Mouse (Mus musculus) kidney, embryonic 14.5 days (tissue): ENCODE results near the gene Fry. TPM values are rescaled to one million over a fixed set of nuclear protein-coding genes. Genes with fewer than 3 reads are reported as not detected.

Experiments used
- ATAC-seq: fragments of 200-750 bp; cut with Nextera tagmentation; 2 replicates; pipeline ENCODE4 v1.8.0; 2017; ENCODE audit warnings: moderate number of reproducible peaks, mild to moderate bottlenecking, moderate TSS enrichment, moderate library complexity; ENCODE audit not compliant: low FRiP score, low TSS enrichment
- H3K27ac ChIP-seq: fragments of 300-500 bp; sonication (generic); 2 replicates; pipeline ENCODE4 v1.5.1; 2014; ENCODE audit warnings: low read depth, mild to moderate bottlenecking, low read length, moderate library complexity, mixed read lengths
- H3K27me3 ChIP-seq: fragments of 300-500 bp; sonication (generic); 2 replicates; pipeline ENCODE4 v1.6.1; 2014; ENCODE audit warnings: mild to moderate bottlenecking, low read length; ENCODE audit not compliant: control insufficient read depth, insufficient read depth
- H3K36me3 ChIP-seq: fragments of 300-500 bp; sonication (generic); 2 replicates; pipeline ENCODE4 v1.6.1; 2014; ENCODE audit warnings: low read length, mixed read lengths; ENCODE audit not compliant: control insufficient read depth, insufficient read depth
- H3K4me1 ChIP-seq: fragments of 300-500 bp; sonication (generic); 2 replicates; pipeline ENCODE4 v1.6.1; 2014; ENCODE audit warnings: low read length, mixed read lengths; ENCODE audit not compliant: control insufficient read depth, insufficient read depth
- H3K4me2 ChIP-seq: fragments of 300-500 bp; sonication (generic); replicated peaks from 2 replicates; pipeline ENCODE4 v1.6.1; 2014; ENCODE audit warnings: low read depth, mild to moderate bottlenecking, low read length
- H3K4me3 ChIP-seq: fragments of 300-500 bp; sonication (generic); 2 replicates; pipeline ENCODE4 v1.5.1; 2014; ENCODE audit warnings: mild to moderate bottlenecking, low read length
- H3K9ac ChIP-seq: fragments of 300-500 bp; sonication (generic); 2 replicates; pipeline ENCODE4 v1.6.1; 2014; ENCODE audit warnings: low read depth, mild to moderate bottlenecking, low read length, moderate library complexity
- H3K9me3 ChIP-seq: fragments of 300-500 bp; sonication (generic); 2 replicates; pipeline ENCODE4 v1.6.1; 2016; ENCODE audit warnings: low read length; ENCODE audit not compliant: control insufficient read depth
- WGBS: fragments of 180-500 bp; shearing (Covaris S2); extraction: QIAGEN DNeasy Blood & Tissue Kit; methylation state at CpG from one replicate; pipeline ENCODE4 v1.1.7; 2014; 5-methylcytosine and 5-hydroxymethylcytosine counted together
- polyA plus RNA-seq: library from polyadenylated mRNA; unstranded; fragments of >200 nt; fragmentation: Nextera tagmentation; extraction: Ambion mirVana; gene quantifications from 2 replicates; pipeline ENCODE4 v1.2.1, GENCODE M21; 2014

Gene Fry
- polyA plus RNA-seq, 1 experiment from 2014 or later, result 8.0 TPM

DNA sequence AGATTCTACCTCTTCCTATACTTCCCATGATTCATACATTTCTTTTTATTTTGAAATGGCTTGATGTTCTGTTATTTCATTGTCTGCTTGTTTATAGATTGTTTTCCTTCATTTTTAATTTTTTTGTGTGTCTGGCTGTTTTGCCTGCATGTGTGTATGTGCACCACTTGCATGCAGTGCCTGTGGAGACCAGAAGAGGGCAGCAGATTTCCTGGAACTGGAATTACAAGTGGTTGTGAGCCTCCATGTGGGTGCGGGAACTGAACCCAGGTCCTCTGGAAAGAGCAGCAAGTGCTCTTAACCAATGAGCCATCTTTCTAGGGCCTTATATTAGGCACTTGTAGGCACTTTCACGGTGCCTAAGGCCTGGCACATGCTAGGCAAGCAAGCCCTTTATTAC is 314.5 kb downstream of the Fry start:
- H3K9ac ChIP-seq, result no peak overlapping the region
- H3K4me3 ChIP-seq, result no peak overlapping the region
- H3K9me3 ChIP-seq, result peaks cover 5% of the 10 kb centered on the region; the same call in 1 of the 2 replicates
- H3K4me2 ChIP-seq, result no peak overlapping the region
- H3K27me3 ChIP-seq, result no peaks in the 10 kb centered on the region
- no peaks in the 10 kb centered on the region; the same call in 1 of the 2 replicates for H3K36me3 ChIP-seq
- H3K27ac ChIP-seq, result no peak overlapping the region
- no peak for ATAC-seq
- WGBS, result 96% methylated on average over 2 of the region's 2 CpGs
- H3K4me1 ChIP-seq, result no peaks in the 10 kb centered on the region

DNA sequence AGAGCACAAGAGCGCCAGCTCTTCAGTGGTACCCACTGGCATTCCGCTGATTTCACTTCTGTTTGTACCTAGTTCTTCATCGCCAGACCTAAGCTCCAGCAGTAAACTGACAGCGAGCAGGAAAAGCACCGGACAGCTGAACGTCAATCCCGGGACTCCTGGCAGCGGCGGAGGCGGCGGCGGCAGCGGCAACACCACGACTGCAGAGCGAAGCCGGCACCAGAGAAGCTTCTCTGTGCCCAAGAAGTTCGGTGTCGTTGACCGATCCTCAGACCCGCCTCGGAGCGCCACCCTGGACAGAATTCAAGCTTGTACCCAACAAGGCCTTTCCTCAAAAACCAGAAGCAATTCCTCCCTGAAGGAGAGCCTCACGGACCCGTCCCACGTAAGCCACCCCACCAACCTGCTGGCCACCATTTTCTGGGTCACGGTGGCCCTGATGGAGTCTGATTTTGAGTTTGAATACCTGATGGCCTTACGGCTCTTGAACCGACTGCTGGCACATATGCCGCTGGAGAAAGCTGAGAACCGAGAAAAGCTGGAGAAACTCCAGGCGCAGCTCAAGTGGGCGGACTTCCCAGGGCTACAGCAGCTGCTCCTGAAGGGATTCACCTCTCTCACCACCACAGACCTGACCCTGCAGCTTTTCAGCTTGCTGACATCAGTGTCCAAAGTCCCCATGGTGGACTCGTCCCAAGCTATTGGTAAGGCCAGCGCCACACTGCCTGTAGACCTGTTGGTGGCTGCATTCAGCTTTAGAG is 318.4 kb downstream of the Fry start:
- H3K9me3 ChIP-seq, result peaks cover 5% of the 10 kb centered on the region; the same call in 1 of the 2 replicates
- H3K9ac ChIP-seq, result peak overlapping the region; percentile 44
- no peaks in the 10 kb centered on the region; the same call in 1 of the 2 replicates for H3K36me3 ChIP-seq
- no peaks in the 10 kb centered on the region for H3K4me1 ChIP-seq
- H3K27me3 ChIP-seq, result no peaks in the 10 kb centered on the region
- peak overlapping the region; percentile 32 for H3K4me3 ChIP-seq
- ATAC-seq, result no peak
- H3K27ac ChIP-seq, result no peak overlapping the region
- WGBS, result 22% methylated on average over 34 of the region's 34 CpGs
- peak overlapping the region; percentile 53 for H3K4me2 ChIP-seq

DNA sequence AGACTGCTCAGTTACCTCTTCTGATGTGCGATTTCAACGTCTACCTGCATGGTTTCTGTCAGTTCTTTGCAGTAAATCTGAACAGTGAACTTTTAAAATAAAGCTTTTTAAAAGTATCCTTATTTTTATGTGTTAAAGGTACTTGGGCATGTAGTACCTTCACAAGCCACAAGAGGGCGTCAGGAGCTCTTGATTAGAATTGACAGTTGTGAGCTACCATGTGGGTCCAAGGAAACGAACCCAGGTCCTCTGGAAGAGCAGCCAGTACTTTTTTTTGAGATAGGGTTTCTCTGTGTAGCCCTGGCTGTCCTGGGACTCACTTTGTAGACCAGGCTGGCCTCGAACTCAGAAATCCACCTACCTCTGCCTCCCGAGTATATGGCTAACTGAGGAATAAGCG is 323.2 kb downstream of the Fry start:
- Histone ChIP-seq H3K27me3 (no peaks in the 10 kb centered on the region), H3K4me3 (no peak overlapping the region)

DNA sequence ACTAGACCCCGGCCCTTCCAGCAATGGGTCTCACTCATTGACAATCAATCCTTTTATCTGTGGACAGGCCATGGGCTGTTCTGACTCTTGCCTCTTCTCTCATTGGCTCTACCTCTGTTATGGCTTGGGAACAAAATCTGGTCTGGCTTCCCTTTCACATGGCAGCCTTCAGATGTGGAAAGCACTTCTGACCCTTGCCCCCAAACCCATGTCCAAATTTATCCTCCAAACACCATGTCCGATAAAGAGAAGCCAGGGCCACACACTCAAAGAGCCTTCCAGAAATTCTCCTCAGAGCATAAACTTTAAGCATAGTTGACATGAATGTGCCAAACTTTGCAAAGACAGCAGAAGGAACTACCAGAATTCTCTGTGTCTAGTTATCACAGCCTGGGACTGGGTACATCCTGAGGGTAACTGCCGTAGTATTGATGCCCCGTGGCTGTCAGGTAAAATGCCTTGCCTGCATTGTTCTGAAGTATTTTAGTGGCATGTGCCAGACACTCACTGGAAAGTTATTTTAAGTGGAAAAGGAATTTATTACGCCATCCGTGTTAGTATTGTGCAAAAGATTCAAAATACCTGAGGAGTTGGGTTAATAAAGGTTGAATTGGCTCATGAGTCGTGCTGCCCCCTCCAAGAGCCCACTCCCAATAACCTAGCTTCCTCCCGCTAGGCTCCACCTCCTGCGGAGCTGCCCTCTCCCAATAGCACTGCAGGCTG is 333.0 kb downstream of the Fry start:
- Histone ChIP-seq H3K36me3 (no peaks in the 10 kb centered on the region), H3K4me3 (no peak overlapping the region), H3K9ac (no peak overlapping the region), H3K27me3 (no peaks in the 10 kb centered on the region), H3K4me2 (no peak overlapping the region), H3K27ac (no peak overlapping the region), H3K9me3 (peaks cover 6% of the 10 kb centered on the region; the same call in 1 of the 2 replicates), H3K4me1 (no peaks in the 10 kb centered on the region)
- WGBS, result 83% methylated on average over 9 of the region's 9 CpGs
- no peak for ATAC-seq

More for the DNA sequence above, 323.2 kb downstream of the Fry start:
- H3K4me2 ChIP-seq, result no peak overlapping the region
- 41% methylated on average over 7 of the region's 7 CpGs for WGBS
- H3K27ac ChIP-seq, result no peak overlapping the region
- ATAC-seq, result no peak
- H3K9me3 ChIP-seq, result no peaks in the 10 kb centered on the region
- H3K9ac ChIP-seq, result no peak overlapping the region
- H3K36me3 ChIP-seq, result no peaks in the 10 kb centered on the region
- no peaks in the 10 kb centered on the region for H3K4me1 ChIP-seq

DNA sequence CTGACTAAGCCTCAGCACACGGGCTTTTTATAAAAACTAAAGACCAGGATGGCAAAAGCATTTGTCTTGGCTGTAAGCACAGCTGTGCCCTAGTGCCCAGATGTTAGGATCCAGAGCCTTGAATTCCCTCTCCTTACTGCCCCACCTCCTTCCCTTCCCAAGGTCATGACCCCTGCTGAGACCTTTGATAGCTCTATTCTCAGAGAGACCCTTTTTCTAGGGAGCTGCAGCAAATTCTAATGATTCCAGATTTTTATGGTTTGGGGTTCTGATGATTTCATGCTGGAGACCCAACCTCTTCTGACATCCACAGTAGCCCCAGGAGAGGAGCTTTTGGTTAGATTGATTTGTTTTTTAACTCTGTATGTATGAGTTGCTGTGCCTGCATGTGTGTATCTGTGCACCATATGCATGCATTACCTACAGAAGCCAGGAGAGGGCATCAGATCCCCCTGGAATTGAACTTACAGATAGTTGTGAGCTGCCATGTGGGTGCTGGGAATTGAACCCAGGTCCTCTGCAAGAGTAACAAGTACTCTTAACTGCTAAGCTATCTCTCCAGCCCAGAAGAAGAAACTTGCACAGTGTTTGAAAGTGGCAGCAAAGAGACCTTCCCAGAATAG is 333.7 kb downstream of the Fry start:
- Histone ChIP-seq H3K27me3 (no peaks in the 10 kb centered on the region), H3K9ac (no peak overlapping the region), H3K4me3 (no peak overlapping the region), H3K9me3 (peaks cover 6% of the 10 kb centered on the region; the same call in 1 of the 2 replicates), H3K36me3 (no peaks in the 10 kb centered on the region), H3K4me1 (no peaks in the 10 kb centered on the region), H3K27ac (no peak overlapping the region), H3K4me2 (no peak overlapping the region)
- WGBS, result 44% methylated on average over 1 of the region's 1 CpGs
- ATAC-seq, result no peak

DNA sequence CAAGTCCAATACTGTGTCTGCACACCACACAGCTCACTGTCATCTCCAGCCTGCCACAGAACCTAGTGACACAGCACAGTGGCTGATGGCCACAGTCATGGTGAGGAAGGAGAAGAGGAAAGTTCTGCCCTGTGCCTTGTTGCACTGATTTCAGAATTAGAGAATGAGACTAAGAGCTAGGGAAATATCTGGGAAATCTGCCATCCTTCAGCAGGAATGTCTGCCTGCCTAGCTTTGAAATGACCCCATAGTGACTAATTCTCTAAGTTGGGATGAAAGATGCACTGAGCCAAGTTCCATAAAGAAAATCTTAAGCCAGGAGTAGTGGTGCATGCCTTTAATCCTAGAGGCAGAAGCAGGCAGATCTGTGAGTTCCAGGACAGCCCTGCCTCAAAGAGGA is 334.2 kb downstream of the Fry start:
- no peak overlapping the region for H3K9ac ChIP-seq
- no peak for ATAC-seq
- peaks cover 6% of the 10 kb centered on the region; the same call in 1 of the 2 replicates for H3K9me3 ChIP-seq
- H3K27ac ChIP-seq, result no peak overlapping the region
- H3K4me3 ChIP-seq, result no peak overlapping the region
- no peaks in the 10 kb centered on the region for H3K36me3 ChIP-seq
- H3K4me1 ChIP-seq, result 0 out of 2 replicates have a peak, but pooled peaks cover 1% of the 10 kb centered on the region
- no peaks in the 10 kb centered on the region for H3K27me3 ChIP-seq
- no peak overlapping the region for H3K4me2 ChIP-seq

DNA sequence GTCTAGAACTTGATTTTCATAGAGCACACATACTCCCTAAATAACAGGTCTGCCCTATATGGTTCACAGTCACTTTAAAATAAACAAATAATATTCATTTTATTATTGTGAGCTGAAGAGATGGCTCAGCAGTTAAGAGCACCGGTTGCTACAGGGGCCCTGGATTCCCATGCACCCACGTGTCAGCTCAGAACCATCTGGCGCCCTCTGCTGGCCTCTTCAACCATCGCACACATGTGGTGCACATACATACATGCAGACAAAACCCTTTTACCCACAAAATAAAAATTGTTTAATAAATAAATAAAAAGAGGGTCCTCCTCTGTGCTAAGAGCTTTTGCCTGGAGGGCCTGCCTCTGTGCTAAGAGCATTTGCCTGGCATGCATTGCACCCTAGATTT is 335.0 kb downstream of the Fry start:
- no peak overlapping the region for H3K9ac ChIP-seq
- no peak overlapping the region for H3K4me3 ChIP-seq
- no peaks in the 10 kb centered on the region for H3K27me3 ChIP-seq
- H3K9me3 ChIP-seq, result peaks cover 6% of the 10 kb centered on the region; the same call in 1 of the 2 replicates
- 90% methylated on average over 4 of the region's 4 CpGs for WGBS
- no peak for ATAC-seq
- H3K4me1 ChIP-seq, result 0 out of 2 replicates have a peak, but pooled peaks cover 8% of the 10 kb centered on the region
- no peaks in the 10 kb centered on the region for H3K36me3 ChIP-seq
- H3K27ac ChIP-seq, result no peak overlapping the region
- no peak overlapping the region for H3K4me2 ChIP-seq

DNA sequence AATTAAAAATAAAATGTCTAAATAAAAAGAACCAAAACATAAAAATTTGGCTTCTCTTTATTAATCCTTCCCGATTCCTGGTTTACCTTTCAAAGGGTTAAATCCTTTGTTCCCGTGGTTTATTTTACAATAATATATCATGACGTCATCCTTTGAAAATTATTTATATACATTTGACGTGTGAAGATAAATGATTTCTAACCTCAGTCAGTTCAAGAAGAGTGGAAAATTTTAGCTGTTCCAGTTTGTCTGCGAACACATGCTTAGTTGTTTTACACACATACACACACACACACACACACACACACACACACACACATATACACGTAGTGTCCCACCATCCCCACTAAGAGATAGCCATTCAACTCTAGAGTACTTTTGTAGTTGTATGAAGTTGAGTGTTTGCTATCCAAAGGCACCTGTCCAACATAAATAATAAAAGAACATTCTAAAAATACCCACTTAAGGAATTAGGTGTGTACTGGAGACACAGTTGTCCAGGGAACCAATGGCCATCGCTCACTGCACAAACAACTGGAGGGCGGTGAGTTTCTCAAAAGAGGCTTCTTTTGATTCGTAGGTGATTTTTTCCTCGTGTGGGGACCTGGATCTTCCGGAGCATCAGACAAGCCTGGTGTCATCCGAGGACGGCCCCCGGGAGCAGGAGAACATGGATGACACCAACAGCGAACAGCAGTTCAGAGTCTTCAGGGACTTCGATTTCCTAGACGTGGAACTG is 338.9 kb downstream of the Fry start:
- Histone ChIP-seq H3K9ac (no peak overlapping the region), H3K36me3 (no peaks in the 10 kb centered on the region), H3K4me3 (no peak overlapping the region), H3K4me1 (0 out of 2 replicates have a peak, but pooled peaks cover 10% of the 10 kb centered on the region), H3K9me3 (peaks cover 6% of the 10 kb centered on the region; the same call in 1 of the 2 replicates), H3K4me2 (no peak overlapping the region), H3K27me3 (no peaks in the 10 kb centered on the region), H3K27ac (no peak overlapping the region)
- WGBS, result 82% methylated on average over 17 of the region's 17 CpGs
- ATAC-seq, result no peak
